Mouse (Mus musculus) gastrocnemius, adult 2 months (tissue): ENCODE data around the gene Ovol3. TPM values are rescaled to one million over a fixed set of nuclear protein-coding genes. Genes with fewer than 3 reads are reported as not detected.

Experiments
- DNase-seq: peaks from one replicate; pipeline ENCODE4 v3.0.0; 2022
- H3K27ac ChIP-seq: fragments of 200-600 bp; 2 replicates; pipeline ENCODE4 v1.8.1; 2022; ENCODE audit warnings: mild to moderate bottlenecking
- H3K4me3 ChIP-seq: fragments of 200-600 bp; 2 replicates; pipeline ENCODE4 v1.8.1; 2022; ENCODE audit warnings: mild to moderate bottlenecking, moderate library complexity
- CTCF ChIP-seq: fragments of 200-600 bp; IDR thresholded peaks from 2 replicates; pipeline ENCODE4 v1.8.1; 2022; ENCODE audit warnings: antibody characterized with exemption, mild to moderate bottlenecking, moderate library complexity
- intact Hi-C: fragments of 180-260 bp; cut with DNase I; formaldehyde crosslinking; loops from one replicate; pipeline ENCODE4 v1.15.1; 2025
- long read RNA-seq, 2 experiments: library from polyadenylated mRNA; stranded (forward); transcript quantifications; one replicate each; pipeline ENCODE4 v2.0.0; 2021
- total RNA-seq, 2 experiments: library from RNA; stranded (reverse); gene quantifications; 2 replicates each; pipeline ENCODE4 v1.2.3; 2021

Gene Ovol3
- total RNA-seq: not detected
- long read RNA-seq, experiment 1: 0 reads
- long read RNA-seq, experiment 2: 0 reads

GRCm38 (mm10) chr7:30235625-30236024, at the start of gene Ovol3:
TSS of gene Ovol3 (minus strand) at chr7:30235725.
- intact Hi-C loops: no loop called here
- Histone ChIP-seq H3K4me3 (no peak within 1 kb of the TSS), H3K27ac (peak within 1 kb of the TSS; percentile 9; the same call in 1 of the 2 replicates)
- no peak for TF ChIP-seq CTCF
- DNase-seq: no peak

- H3K27ac ChIP-seq: peak overlapping the region; percentile 70
- intact Hi-C loops: no loop called here
- no peak for TF ChIP-seq CTCF
- peak overlapping the region; percentile 13 for H3K4me3 ChIP-seq
- peak; percentile 59 for DNase-seq
These were observed 47.2 kb upstream of the Ovol3 start for GRCm38 (mm10) chr7:30282740-30283139.

- peak overlapping the region; percentile 93 for H3K27ac ChIP-seq
- no peak overlapping the region for H3K4me3 ChIP-seq
- DNase-seq: no peak
These were observed 46.0 kb upstream of the Ovol3 start for GRCm38 (mm10) chr7:30281522-30281921.

GRCm38 (mm10) chr7:30280670-30281138, 45.2 kb upstream of the Ovol3 start:
- no peak for TF ChIP-seq CTCF
- peak overlapping the region; percentile 84 for H3K4me3 ChIP-seq
- intact Hi-C loops: loop anchor here (1.0 kb wide), 1 partner anchor 48 kb away; the partner anchor contains the start of gene Tbcb

More at GRCm38 (mm10) chr7:30281522-30281921, 46.0 kb upstream of the Ovol3 start:
- no peak for TF ChIP-seq CTCF
- intact Hi-C loops: no loop called here

GRCm38 (mm10) chr7:30279951-30280669, 44.6 kb upstream of the Ovol3 start, which contains the start of the genes Thap8 and Wdr62:
TSS of gene Thap8 (plus strand) at chr7:30280094.
TSS of gene Wdr62 (minus strand) at chr7:30280419.
- Histone ChIP-seq H3K4me3 (peak within 1 kb of the TSS; percentile 84), H3K27ac (peak within 1 kb of the TSS; percentile 93)
- intact Hi-C loops: loop anchor here (1.0 kb wide), 1 partner anchor 48 kb away; the partner anchor contains the start of gene Tbcb
- DNase-seq: peak; percentile 95
- TF ChIP-seq CTCF: no peak

More at GRCm38 (mm10) chr7:30280670-30281138, 45.2 kb upstream of the Ovol3 start:
- DNase-seq: peak; percentile 90
- peak overlapping the region; percentile 93 for H3K27ac ChIP-seq

- Histone ChIP-seq H3K4me3 (peak overlapping the region; percentile 84), H3K27ac (peak overlapping the region; percentile 93)
- intact Hi-C loops: no loop called here
- no peak for TF ChIP-seq CTCF
- no peak for DNase-seq
These were observed 44.0 kb upstream of the Ovol3 start for GRCm38 (mm10) chr7:30279536-30279935.

- no peak for DNase-seq
These were observed 43.4 kb upstream of the Ovol3 start for GRCm38 (mm10) chr7:30278911-30279310.

GRCm38 (mm10) chr7:30274383-30274782, 38.9 kb upstream of the Ovol3 start:
- intact Hi-C loops: no loop called here
- no peak for DNase-seq

More at GRCm38 (mm10) chr7:30278911-30279310, 43.4 kb upstream of the Ovol3 start:
- Histone ChIP-seq H3K27ac (0 out of 2 replicates have a peak overlapping the region, but pooled peaks have one; percentile 93), H3K4me3 (no peak overlapping the region)
- intact Hi-C loops: no loop called here
- TF ChIP-seq CTCF: no peak

GRCm38 (mm10) chr7:30269641-30270040, 34.1 kb upstream of the Ovol3 start:
- DNase-seq: no peak
- intact Hi-C loops: loop anchor here (1.0 kb wide), 1 partner anchor 24 kb away; no protein-coding TSS in a partner anchor
- Histone ChIP-seq H3K4me3 (no peak overlapping the region), H3K27ac (no peak overlapping the region)
- TF ChIP-seq CTCF: no peak

More at GRCm38 (mm10) chr7:30274383-30274782, 38.9 kb upstream of the Ovol3 start:
- Histone ChIP-seq H3K27ac (peak overlapping the region; percentile 38; the same call in 1 of the 2 replicates), H3K4me3 (no peak overlapping the region)
- no peak for TF ChIP-seq CTCF

- no peak for DNase-seq
- Histone ChIP-seq H3K4me3 (no peak overlapping the region), H3K27ac (no peak overlapping the region)
- no peak for TF ChIP-seq CTCF
- intact Hi-C loops: no loop called here
These were observed 31.3 kb upstream of the Ovol3 start for GRCm38 (mm10) chr7:30266780-30267179.

- DNase-seq: no peak
- no peak overlapping the region for H3K4me3 ChIP-seq
- no peak overlapping the region for H3K27ac ChIP-seq
- no peak for TF ChIP-seq CTCF
- intact Hi-C loops: no loop called here
These were observed 30.4 kb upstream of the Ovol3 start for GRCm38 (mm10) chr7:30265935-30266334.

- DNase-seq: no peak
- no peak for TF ChIP-seq CTCF
- intact Hi-C loops: no loop called here
- Histone ChIP-seq H3K4me3 (no peak overlapping the region), H3K27ac (no peak overlapping the region)
These were observed 30.0 kb upstream of the Ovol3 start for GRCm38 (mm10) chr7:30265531-30265930.

- Histone ChIP-seq H3K27ac (no peak overlapping the region), H3K4me3 (no peak overlapping the region)
- no peak for TF ChIP-seq CTCF
- intact Hi-C loops: no loop called here
- DNase-seq: no peak
These were observed 29.5 kb upstream of the Ovol3 start for GRCm38 (mm10) chr7:30265041-30265440.
